Mouse (Mus musculus): ENCODE results near the gene Mgst3.

DNA sequence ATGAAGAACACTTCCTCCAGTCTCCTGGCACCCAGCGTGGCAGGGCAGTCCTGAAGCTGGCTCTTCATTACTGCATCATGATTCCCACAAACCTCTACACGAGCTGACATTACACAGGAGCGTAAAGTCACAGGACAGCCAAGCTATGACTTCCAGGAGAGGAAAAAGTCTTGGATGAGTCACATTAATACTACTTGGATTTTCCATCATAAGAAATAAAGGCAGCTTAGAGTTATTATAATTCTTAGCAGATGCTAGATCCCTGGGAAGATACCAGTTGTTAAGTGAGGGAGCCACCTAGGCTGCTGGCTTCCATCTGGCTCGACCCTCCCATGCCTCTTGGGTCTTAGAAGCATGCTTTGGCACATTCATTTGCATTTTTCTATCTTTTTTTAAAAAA lies 3.3 kb downstream of the Mgst3 start:
- no peak for TF ChIP-seq CTCF (IDR thresholded peaks at IDR 0.05; ENCODE audit: insufficient read depth, low read depth, low read length)
- no peak for TF ChIP-seq POLR2A (IDR thresholded peaks at IDR 0.05; ENCODE audit: insufficient read depth, low read depth, low read length)
